Mouse (Mus musculus) olfactory bulb, adult 2 months (tissue): ENCODE measurements around the gene Srcap.

Source experiments
- CTCF ChIP-seq: fragments of 200-500 bp; IDR thresholded peaks from 2 replicates; pipeline ENCODE4 v1.5.1; 2012; ENCODE audit warnings: low read depth, mild to moderate bottlenecking, low read length, moderate library complexity; ENCODE audit not compliant: insufficient read depth
- POLR2A ChIP-seq: fragments of 200-500 bp; IDR thresholded peaks from 2 replicates; pipeline ENCODE4 v1.6.1; 2012; ENCODE audit warnings: mild to moderate bottlenecking, low read depth, low read length, moderate library complexity; ENCODE audit not compliant: insufficient read depth

DNA sequence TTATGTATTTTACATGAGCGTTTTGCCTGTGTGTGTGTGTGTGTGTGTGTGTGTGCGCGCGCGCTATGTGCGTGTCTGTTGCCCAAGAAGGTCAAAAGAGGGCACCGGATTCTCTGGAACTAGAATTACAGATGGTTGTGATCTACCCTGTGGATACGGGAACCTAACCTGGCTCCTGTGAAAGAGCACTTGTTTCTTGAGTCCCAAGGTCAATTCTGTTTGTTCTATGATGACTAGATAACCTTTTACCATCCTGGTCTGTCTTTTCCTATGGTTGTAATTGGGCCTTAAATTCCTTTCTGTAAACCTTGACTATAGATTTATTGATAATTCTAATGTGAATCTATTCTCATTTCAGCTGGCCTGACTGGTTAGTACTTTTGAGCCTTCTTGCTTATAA is 39.8 kb downstream of the Srcap start:
- TF ChIP-seq POLR2A, result no peak
- TF ChIP-seq CTCF, result no peak
